Mouse (Mus musculus): ENCODE measurements around the gene Proca1.

DNA sequence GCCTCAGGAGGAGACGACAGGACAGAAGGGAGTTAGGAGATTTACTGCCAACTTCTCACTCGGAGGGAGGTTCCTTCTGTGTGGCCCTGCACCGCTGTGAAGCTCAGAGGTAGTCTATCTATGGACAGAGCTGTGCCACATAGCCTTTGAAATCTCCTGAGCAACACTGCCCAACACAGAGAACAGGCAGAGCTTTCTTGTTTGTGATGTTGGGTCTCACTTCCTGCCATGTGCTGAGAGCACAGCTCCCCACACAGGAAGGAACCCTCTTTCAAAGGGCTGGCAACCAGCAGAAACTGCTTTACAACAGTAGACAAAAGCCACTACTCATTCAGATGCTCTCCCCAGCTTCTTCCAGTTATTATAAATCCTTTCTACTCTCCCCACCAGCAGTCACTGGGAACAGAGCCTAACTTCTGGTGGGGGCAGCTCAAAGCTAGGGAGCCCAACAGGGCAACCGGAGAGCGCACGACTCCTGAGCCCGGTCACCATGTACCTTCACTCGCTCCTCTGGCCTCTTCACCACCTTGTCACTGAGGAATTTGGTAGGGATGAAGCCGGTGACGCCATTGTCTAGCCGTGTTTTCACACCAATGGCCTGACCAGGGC is 22.6 kb downstream of the Proca1 start:
- TF ChIP-seq CTCF (IDR thresholded peaks at IDR 0.05; ENCODE audit: extremely low read depth, insufficient read depth, insufficient read length, insufficient replicate concordance) (no peak), POLR2A (IDR thresholded peaks at IDR 0.05; ENCODE audit: low read depth, low read length) (no peak)
